Mouse (Mus musculus) ES-E14 (cell line): ENCODE measurements at regions not wholly inside any gene's neighbourhood (a gene's known extent, or its start where the extent isn't known, plus 50 kb on each side); places are given as distances from the start of the nearest gene placed in this dataset.

ENCODE experiments used
- DNase-seq: peaks from one replicate; pipeline ENCODE4 v3.0.0-alpha.2; 2013; ENCODE audit warnings: low read depth, low spot score
- H3K27ac ChIP-seq: 2 replicates; pipeline ENCODE4 v1.5.1; 2012; ENCODE audit warnings: low read depth, mild to moderate bottlenecking, low read length, moderate library complexity, mixed read lengths; ENCODE audit not compliant: poor library complexity, insufficient read depth, severe bottlenecking
- H3K36me3 ChIP-seq: 2 replicates; pipeline ENCODE4 v1.6.1; 2012; ENCODE audit warnings: mild to moderate bottlenecking, low read length, moderate library complexity, mixed read lengths; ENCODE audit not compliant: control insufficient read depth, poor library complexity, insufficient read depth, severe bottlenecking
- H3K4me1 ChIP-seq, 2 experiments: fragments of 150-350 bp in 1 of 2; sonication (generic) in 1 of 2; 2 replicates each; pipeline ENCODE4 v1.6.1; 2012; ENCODE audit warnings: low read length in 2 of 2, mild to moderate bottlenecking in 1 of 2, mixed read lengths in 1 of 2; ENCODE audit not compliant: control insufficient read depth in 2 of 2, insufficient read depth in 2 of 2, poor library complexity in 1 of 2
- H3K4me3 ChIP-seq, 2 experiments: fragments of 150-350 bp in 1 of 2; sonication (generic) in 1 of 2; 2 replicates each; pipeline ENCODE4 v1.5.1; 2012; ENCODE audit warnings: low read length in 2 of 2, low read depth in 1 of 2, mild to moderate bottlenecking in 1 of 2, mixed read lengths in 1 of 2; ENCODE audit not compliant: insufficient read depth in 1 of 2, poor library complexity in 1 of 2, severe bottlenecking in 1 of 2
- H3K9ac ChIP-seq: 2 replicates; pipeline ENCODE4 v1.6.1; 2012; ENCODE audit warnings: low read depth, mild to moderate bottlenecking, low read length, mixed read lengths; ENCODE audit not compliant: poor library complexity, insufficient read depth, severe bottlenecking
- H3K9me3 ChIP-seq: fragments of 150-350 bp; sonication (generic); 2 replicates; pipeline ENCODE4 v1.6.1; 2012; ENCODE audit warnings: low read depth, mild to moderate bottlenecking, low read length; ENCODE audit not compliant: control insufficient read depth, insufficient read depth
- CHD2 ChIP-seq: IDR thresholded peaks from 2 replicates; pipeline ENCODE4 v1.6.1; 2014; ENCODE audit warnings: mild to moderate bottlenecking, low read depth, low read length, inconsistent platforms
- HCFC1 ChIP-seq: IDR thresholded peaks from 2 replicates; pipeline ENCODE4 v1.6.1; 2012; ENCODE audit warnings: low read length, inconsistent platforms, borderline replicate concordance; ENCODE audit not compliant: insufficient read depth
- MAFK ChIP-seq: IDR thresholded peaks from 2 replicates; pipeline ENCODE4 v1.6.1; 2014; ENCODE audit warnings: mild to moderate bottlenecking, low read depth, low read length, inconsistent platforms; ENCODE audit not compliant: insufficient read depth
- ZC3H11A ChIP-seq: IDR thresholded peaks from 2 replicates; pipeline ENCODE4 v1.6.1; 2012; ENCODE audit warnings: low read depth, mild to moderate bottlenecking, inconsistent platforms, low read length, borderline replicate concordance
- ZNF384 ChIP-seq: IDR thresholded peaks from 2 replicates; pipeline ENCODE4 v1.6.1; 2012; ENCODE audit warnings: low read depth, low read length, inconsistent platforms
- in situ Hi-C, 2 experiments: fragments of 600-800 bp; cut with MboI; formaldehyde crosslinking; loops; one replicate each; pipeline ENCODE4 v1.15.1; 2025; ENCODE audit warnings: low sequenced_read_pairs in 2 of 2, inconsistent platforms in 1 of 2; ENCODE audit not compliant: unreplicated experiment in 2 of 2

- Histone ChIP-seq H3K9me3 (no peaks in the 10 kb centered on the region), H3K36me3 (no peaks in the 10 kb centered on the region), H3K4me3 (no peak overlapping the region), H3K4me1 (no peaks in the 10 kb centered on the region), H3K9ac (no peak overlapping the region), H3K27ac (no peak overlapping the region)
- in situ Hi-C loops: no loop called here
- TF ChIP-seq CHD2 (no peak), HCFC1 (no peak), ZC3H11A (no peak), ZNF384 (no peak), MAFK (no peak)
- no peak for DNase-seq
Observed at GRCm38 (mm10) chr1:128508816-128509461, 83.2 kb downstream of the Cxcr4 start.

- Histone ChIP-seq H3K9ac (no peak overlapping the region), H3K36me3 (no peaks in the 10 kb centered on the region), H3K4me1 (no peaks in the 10 kb centered on the region), H3K9me3 (no peaks in the 10 kb centered on the region), H3K27ac (no peak overlapping the region), H3K4me3 (no peak overlapping the region)
- in situ Hi-C loops: no loop called here
- TF ChIP-seq HCFC1 (no peak), ZNF384 (no peak), ZC3H11A (no peak), MAFK (no peak), CHD2 (no peak)
- no peak for DNase-seq
Observed at GRCm38 (mm10) chr1:128506551-128507313, 85.4 kb downstream of the Cxcr4 start.

DNA sequence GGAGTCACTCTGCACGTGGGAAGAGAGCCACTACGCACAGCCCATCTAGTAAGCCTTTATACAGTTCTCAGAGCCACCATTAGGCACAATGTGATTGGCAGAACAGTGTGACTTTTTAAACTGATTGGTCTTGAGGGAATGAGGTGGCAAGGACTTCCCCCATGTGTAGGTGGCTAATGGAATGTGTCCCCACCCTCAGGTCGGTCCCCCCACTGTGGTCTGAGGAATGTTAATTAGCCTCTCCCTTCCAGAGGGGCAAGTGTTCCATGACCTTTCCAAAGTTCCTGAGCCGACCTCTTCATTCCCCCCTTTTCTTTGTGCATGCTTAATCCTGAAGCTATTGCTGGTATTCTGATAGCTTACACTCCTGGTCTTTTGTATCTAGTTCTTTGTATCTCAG lies 87.2 kb upstream of the Dars start:
- H3K36me3 ChIP-seq: no peaks in the 10 kb centered on the region
- no peaks in the 10 kb centered on the region for H3K9me3 ChIP-seq
- H3K4me1 ChIP-seq: no peaks in the 10 kb centered on the region
- H3K27ac ChIP-seq: no peak overlapping the region
- no peak overlapping the region for H3K4me3 ChIP-seq
- TF ChIP-seq ZC3H11A: no peak
- no peak for TF ChIP-seq ZNF384
- no peak for TF ChIP-seq HCFC1
- no peak for TF ChIP-seq MAFK
- no peak for TF ChIP-seq CHD2
- no peak overlapping the region for H3K9ac ChIP-seq
- in situ Hi-C loops: no loop called here
- peak; percentile 9 for DNase-seq

GRCm38 (mm10) chr1:128498042-128498772 lies 81.0 kb upstream of the Dars start:
- Histone ChIP-seq H3K36me3 (no peaks in the 10 kb centered on the region), H3K4me1 (no peaks in the 10 kb centered on the region), H3K9me3 (no peaks in the 10 kb centered on the region), H3K4me3 (no peak overlapping the region), H3K9ac (no peak overlapping the region), H3K27ac (no peak overlapping the region)
- DNase-seq: no peak
- TF ChIP-seq ZC3H11A: no peak
- TF ChIP-seq ZNF384: no peak
- no peak for TF ChIP-seq MAFK
- no peak for TF ChIP-seq CHD2
- TF ChIP-seq HCFC1: no peak
- in situ Hi-C loops: no loop called here
